Mouse (Mus musculus): ENCODE data around the gene Dcst1.
A peak's percentile ranks its signal among the peaks of the same experiment; 100 is the strongest.

The Dcst1 gene

DNA sequence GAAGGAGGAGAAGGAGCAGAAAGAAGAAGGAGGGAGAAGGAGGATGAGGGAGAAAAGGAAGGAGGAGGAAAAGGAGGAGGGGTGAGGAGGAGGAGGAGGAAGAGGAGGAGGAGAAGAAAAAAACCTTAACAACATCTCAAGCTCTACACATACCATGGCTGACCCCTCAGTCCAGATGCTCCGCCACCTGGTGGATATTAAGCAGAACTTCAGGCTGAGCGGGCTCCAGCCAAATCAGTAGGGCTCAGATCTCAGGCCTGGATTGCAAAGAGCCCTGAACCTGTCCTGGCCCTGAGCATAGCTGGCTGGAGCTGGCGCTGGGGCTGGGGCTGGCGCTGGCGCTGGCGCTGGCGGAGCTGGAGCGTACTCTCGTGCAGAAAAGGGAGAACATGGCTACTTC, 57.0 kb downstream of the Dcst1 start:
- DNase-seq (ENCODE audit: low spot score): peak; percentile 64

DNA sequence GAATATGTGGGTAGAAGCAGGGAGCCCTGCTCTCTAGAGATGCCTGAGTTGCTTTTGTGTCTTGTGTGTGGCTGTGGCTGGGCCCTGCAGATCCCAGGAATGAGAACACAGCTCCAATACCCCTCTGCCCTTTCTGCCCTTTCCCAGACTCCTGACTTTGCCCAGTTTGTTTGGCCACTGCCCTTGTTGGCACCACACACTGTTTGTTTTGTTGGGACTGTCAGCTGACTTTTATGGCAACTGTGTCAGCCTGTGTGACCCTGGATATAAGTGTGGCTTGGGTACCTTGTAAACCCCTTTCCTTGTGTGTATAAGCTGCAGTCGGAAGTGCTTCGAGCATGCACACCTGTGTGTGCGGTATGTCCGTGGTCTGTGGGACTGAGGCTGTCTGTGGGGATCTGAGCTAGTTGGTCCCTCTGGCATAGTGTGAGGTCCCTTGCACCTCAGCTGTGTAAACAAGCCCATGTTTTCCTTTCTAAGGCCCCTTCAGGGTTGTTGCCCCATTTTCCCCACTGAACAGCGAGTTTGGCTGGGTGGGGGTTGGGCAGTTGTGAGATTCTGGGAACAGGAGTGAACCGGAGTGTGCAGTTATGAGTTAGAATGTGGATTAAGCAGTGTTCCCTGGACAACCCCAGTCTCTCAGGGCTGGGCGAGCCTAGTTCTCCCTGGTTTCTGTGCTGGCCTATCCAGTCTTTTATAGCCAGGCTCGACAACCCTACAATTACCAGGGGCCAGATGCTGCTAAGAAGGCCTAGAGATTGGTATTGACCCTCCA, 59.3 kb downstream of the Dcst1 start:
- DNase-seq (ENCODE audit: low spot score): no peak

DNA sequence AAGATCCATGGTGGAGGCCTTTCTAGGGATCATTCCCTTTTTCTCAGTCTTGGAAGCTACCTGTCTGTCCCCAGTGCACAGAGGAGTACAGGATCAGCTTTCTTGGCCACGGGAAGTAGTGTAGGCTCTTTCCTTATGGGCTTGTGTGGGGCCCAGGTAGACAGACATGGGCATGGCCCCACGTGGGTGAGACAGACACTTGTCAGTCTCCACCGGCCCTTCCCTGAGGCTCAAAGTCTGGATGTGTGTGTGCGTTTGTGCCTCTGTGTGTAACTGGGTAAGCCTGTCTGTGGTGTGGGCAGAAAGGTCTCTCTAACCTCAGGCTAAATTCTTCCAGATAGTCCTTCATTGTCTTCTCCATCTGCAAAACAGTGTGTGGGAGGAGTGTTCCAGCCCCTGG, 59.9 kb downstream of the Dcst1 start:
- no peak for DNase-seq (ENCODE audit: low spot score)

DNA sequence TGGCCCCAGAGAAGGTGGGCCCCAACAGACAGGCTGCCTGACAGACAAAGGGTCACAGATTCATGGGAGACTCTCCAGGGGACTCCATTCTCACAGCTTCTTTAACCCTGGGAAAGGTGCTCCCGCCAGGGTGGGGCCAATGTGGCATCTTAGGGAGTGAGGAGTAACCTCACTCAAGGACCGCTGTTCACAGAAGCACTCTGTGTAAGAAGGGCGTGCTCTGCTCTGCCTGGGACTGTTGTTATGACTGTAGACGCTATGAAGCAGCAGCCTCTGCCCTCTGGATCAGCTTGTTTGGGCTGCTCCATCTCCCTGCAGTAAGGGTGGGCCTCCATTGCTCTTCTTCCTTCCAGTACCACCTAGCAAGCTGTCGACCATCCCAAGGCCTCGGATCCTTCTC, 60.6 kb downstream of the Dcst1 start:
- no peak for DNase-seq (ENCODE audit: low spot score)

DNA sequence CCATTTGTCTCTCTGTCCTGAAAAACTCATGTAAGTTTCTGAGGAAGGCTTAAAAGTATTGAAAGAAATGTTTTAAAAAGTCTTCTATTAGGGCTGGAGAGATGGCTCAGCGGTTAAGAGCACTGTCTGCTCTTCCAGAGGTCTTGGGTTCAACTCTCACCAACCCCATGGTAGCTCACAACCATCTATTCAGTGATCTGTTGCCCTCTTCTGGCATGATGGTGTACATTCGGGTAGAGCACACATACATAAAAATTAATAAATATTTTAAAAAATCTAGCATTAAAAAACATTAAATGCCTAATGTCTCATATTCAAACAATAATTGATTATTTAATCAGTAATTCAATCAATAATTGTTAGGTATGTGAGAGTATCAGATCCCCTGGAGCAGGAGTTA, 64.5 kb downstream of the Dcst1 start:
- no peak for DNase-seq (ENCODE audit: low spot score)

All from ovary, postnatal 36 days (tissue).